Mouse (Mus musculus): Measurements from ENCODE around the gene Jph3. TPM values are rescaled to one million over a fixed set of nuclear protein-coding genes. Genes with fewer than 3 reads are reported as not detected.

Gene Jph3
- polyA plus RNA-seq, 1 experiment from 2014 or later, result 106 TPM

GRCm38 (mm10) chr8:121828376-121829023 lies 99.1 kb downstream of the Jph3 start:
- H3K27me3 ChIP-seq (ENCODE audit: control insufficient read depth, insufficient read depth, low read depth, low read length), result no peaks in the 10 kb centered on the region
- H3K9ac ChIP-seq (ENCODE audit: low read depth, low read length), result peak overlapping the region; percentile 82
- peaks cover 17% of the 10 kb centered on the region for H3K4me1 ChIP-seq (ENCODE audit: control insufficient read depth, insufficient read depth, low read length)
- no peaks in the 10 kb centered on the region for H3K9me3 ChIP-seq (replicated peaks; ENCODE audit: control insufficient read depth, low read length, poor library complexity, severe bottlenecking)
- no peak for ATAC-seq
- no peaks in the 10 kb centered on the region for H3K36me3 ChIP-seq (ENCODE audit: control insufficient read depth, insufficient read depth, low read length)
- 40% methylated on average over 10 of the region's 10 CpGs for WGBS
- H3K4me2 ChIP-seq (ENCODE audit: low read length), result peak overlapping the region; percentile 97
- H3K27ac ChIP-seq (ENCODE audit: low read length), result no peak overlapping the region
- peak overlapping the region; percentile 93 for H3K4me3 ChIP-seq (ENCODE audit: low read depth, low read length)

- Histone ChIP-seq H3K27me3 (ENCODE audit: control insufficient read depth, insufficient read depth, low read depth, low read length) (no peaks in the 10 kb centered on the region), H3K4me2 (ENCODE audit: low read length) (peak within 1 kb of the TSS; percentile 97), H3K4me1 (ENCODE audit: control insufficient read depth, insufficient read depth, low read length) (peaks cover 17% of the 10 kb centered on the region), H3K36me3 (ENCODE audit: control insufficient read depth, insufficient read depth, low read length) (no peaks in the 10 kb centered on the region), H3K9me3 (replicated peaks; ENCODE audit: control insufficient read depth, low read length, poor library complexity, severe bottlenecking) (no peaks in the 10 kb centered on the region), H3K27ac (ENCODE audit: low read length) (peak within 1 kb of the TSS; percentile 83), H3K9ac (ENCODE audit: low read depth, low read length) (peak within 1 kb of the TSS; percentile 82), H3K4me3 (ENCODE audit: low read depth, low read length) (peak within 1 kb of the TSS; percentile 93)
- under 1% methylated on average over 54 of the region's 68 CpGs for WGBS
- ATAC-seq, result peak; percentile 98
These were observed 99.8 kb downstream of the Jph3 start, which contains the start of gene Klhdc4 for GRCm38 (mm10) chr8:121829048-121829776. Klhdc4 (minus strand) TSS chr8:121829569.

- Histone ChIP-seq H3K27me3 (ENCODE audit: control insufficient read depth, insufficient read depth, low read depth, low read length) (no peaks in the 10 kb centered on the region), H3K36me3 (ENCODE audit: control insufficient read depth, insufficient read depth, low read length) (no peaks in the 10 kb centered on the region), H3K4me2 (ENCODE audit: low read length) (peak overlapping the region; percentile 74), H3K9ac (ENCODE audit: low read depth, low read length) (peak overlapping the region; percentile 82), H3K9me3 (replicated peaks; ENCODE audit: control insufficient read depth, low read length, poor library complexity, severe bottlenecking) (no peaks in the 10 kb centered on the region), H3K27ac (ENCODE audit: low read length) (peak overlapping the region; percentile 83), H3K4me3 (ENCODE audit: low read depth, low read length) (peak overlapping the region; percentile 93), H3K4me1 (ENCODE audit: control insufficient read depth, insufficient read depth, low read length) (peaks cover 17% of the 10 kb centered on the region)
- 15% methylated on average over 18 of the region's 18 CpGs for WGBS
- ATAC-seq, result peak; percentile 84
These were observed 100.4 kb downstream of the Jph3 start for GRCm38 (mm10) chr8:121829777-121830362.

DNA sequence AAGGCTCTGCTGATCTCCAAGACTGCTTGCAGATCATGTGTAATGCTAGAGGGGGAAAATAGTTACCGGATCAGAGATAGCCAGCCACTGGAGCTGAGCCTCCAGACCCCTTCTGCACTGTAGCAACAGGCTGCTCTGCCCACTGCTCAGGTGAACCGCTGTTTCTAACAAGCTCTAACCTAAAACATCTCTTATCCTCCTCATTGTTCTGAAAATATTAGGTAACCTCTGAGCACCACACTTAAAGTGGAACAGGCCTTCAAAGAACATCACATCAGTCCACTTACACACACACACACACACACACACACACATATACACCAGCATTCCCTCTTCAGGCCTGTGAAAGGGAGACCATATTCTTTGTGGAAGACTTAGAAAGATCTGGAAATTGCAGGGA lies 102.6 kb downstream of the Jph3 start:
- ATAC-seq, result no peak
- no peak overlapping the region for H3K4me3 ChIP-seq (ENCODE audit: low read depth, low read length)
- H3K9ac ChIP-seq (ENCODE audit: low read depth, low read length), result no peak overlapping the region
- no peak overlapping the region for H3K4me2 ChIP-seq (ENCODE audit: low read length)
- no peaks in the 10 kb centered on the region for H3K9me3 ChIP-seq (replicated peaks; ENCODE audit: control insufficient read depth, low read length, poor library complexity, severe bottlenecking)
- H3K27ac ChIP-seq (ENCODE audit: low read length), result no peak overlapping the region
- H3K4me1 ChIP-seq (ENCODE audit: control insufficient read depth, insufficient read depth, low read length), result peaks cover 17% of the 10 kb centered on the region
- H3K27me3 ChIP-seq (ENCODE audit: control insufficient read depth, insufficient read depth, low read depth, low read length), result no peaks in the 10 kb centered on the region
- no peaks in the 10 kb centered on the region for H3K36me3 ChIP-seq (ENCODE audit: control insufficient read depth, insufficient read depth, low read length)
- 73% methylated on average over 2 of the region's 2 CpGs for WGBS

DNA sequence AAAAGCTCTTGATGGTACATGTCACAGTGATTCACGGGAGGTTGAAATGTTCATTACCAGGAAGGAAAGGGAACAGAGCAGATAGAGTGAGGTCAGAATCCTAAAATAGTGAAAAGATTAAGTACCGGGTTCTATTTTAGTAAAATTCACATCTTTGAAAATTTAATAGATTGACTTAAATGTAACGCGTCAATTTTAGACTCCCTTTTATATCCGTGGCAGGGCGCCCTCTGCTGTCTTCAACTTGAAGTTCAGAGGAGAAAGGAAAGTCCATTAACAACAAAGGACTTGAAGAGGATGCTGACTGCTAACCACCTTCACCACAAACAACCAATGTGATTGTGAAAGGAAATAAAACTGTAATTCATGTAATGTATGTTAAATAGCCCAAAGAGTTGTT lies 103.1 kb downstream of the Jph3 start:
- Histone ChIP-seq H3K27ac (ENCODE audit: low read length) (no peak overlapping the region), H3K4me3 (ENCODE audit: low read depth, low read length) (no peak overlapping the region), H3K9ac (ENCODE audit: low read depth, low read length) (no peak overlapping the region), H3K9me3 (replicated peaks; ENCODE audit: control insufficient read depth, low read length, poor library complexity, severe bottlenecking) (no peaks in the 10 kb centered on the region), H3K27me3 (ENCODE audit: control insufficient read depth, insufficient read depth, low read depth, low read length) (no peaks in the 10 kb centered on the region), H3K4me2 (ENCODE audit: low read length) (0 out of 2 replicates have a peak overlapping the region, but pooled peaks have one; percentile 9), H3K4me1 (ENCODE audit: control insufficient read depth, insufficient read depth, low read length) (peaks cover 17% of the 10 kb centered on the region), H3K36me3 (ENCODE audit: control insufficient read depth, insufficient read depth, low read length) (no peaks in the 10 kb centered on the region)
- ATAC-seq, result no peak
- WGBS, result 14% methylated on average over 6 of the region's 6 CpGs

DNA sequence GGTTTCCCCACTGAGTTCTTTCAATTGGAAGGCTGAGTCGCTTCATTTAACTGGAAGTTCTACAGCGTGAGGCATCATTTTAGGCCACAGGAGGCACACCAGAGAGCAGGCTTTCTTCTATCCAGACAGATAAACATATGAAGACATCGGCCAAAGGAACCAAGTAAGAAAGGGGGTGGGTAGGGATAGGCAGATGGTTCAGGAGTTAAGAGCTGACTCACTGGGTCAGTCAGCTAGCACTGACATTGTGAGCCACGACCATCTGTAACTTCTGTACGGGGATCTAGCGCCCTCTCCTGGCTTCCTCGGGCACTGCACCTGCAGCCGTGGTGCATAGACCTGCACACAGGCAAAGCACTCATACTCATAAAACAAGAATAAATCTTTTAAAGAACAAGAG lies 111.8 kb downstream of the Jph3 start:
- H3K36me3 ChIP-seq (ENCODE audit: control insufficient read depth, insufficient read depth, low read length), result no peaks in the 10 kb centered on the region
- 45% methylated on average over 8 of the region's 8 CpGs for WGBS
- no peaks in the 10 kb centered on the region for H3K4me1 ChIP-seq (ENCODE audit: control insufficient read depth, insufficient read depth, low read length)
- H3K9me3 ChIP-seq (replicated peaks; ENCODE audit: control insufficient read depth, low read length, poor library complexity, severe bottlenecking), result no peaks in the 10 kb centered on the region
- H3K27ac ChIP-seq (ENCODE audit: low read length), result no peak overlapping the region
- no peak overlapping the region for H3K4me2 ChIP-seq (ENCODE audit: low read length)
- no peaks in the 10 kb centered on the region for H3K27me3 ChIP-seq (ENCODE audit: control insufficient read depth, insufficient read depth, low read depth, low read length)
- H3K9ac ChIP-seq (ENCODE audit: low read depth, low read length), result no peak overlapping the region
- ATAC-seq, result no peak
- H3K4me3 ChIP-seq (ENCODE audit: low read depth, low read length), result no peak overlapping the region

GRCm38 (mm10) chr8:121842064-121842955 lies 112.9 kb downstream of the Jph3 start:
- Histone ChIP-seq H3K4me3 (ENCODE audit: low read depth, low read length) (no peak overlapping the region), H3K27ac (ENCODE audit: low read length) (no peak overlapping the region), H3K9me3 (replicated peaks; ENCODE audit: control insufficient read depth, low read length, poor library complexity, severe bottlenecking) (no peaks in the 10 kb centered on the region), H3K36me3 (ENCODE audit: control insufficient read depth, insufficient read depth, low read length) (no peaks in the 10 kb centered on the region), H3K27me3 (ENCODE audit: control insufficient read depth, insufficient read depth, low read depth, low read length) (no peaks in the 10 kb centered on the region), H3K4me2 (ENCODE audit: low read length) (no peak overlapping the region), H3K4me1 (ENCODE audit: control insufficient read depth, insufficient read depth, low read length) (no peaks in the 10 kb centered on the region), H3K9ac (ENCODE audit: low read depth, low read length) (no peak overlapping the region)
- ATAC-seq, result no peak
- WGBS, result 91% methylated on average over 8 of the region's 8 CpGs

- Histone ChIP-seq H3K4me1 (ENCODE audit: control insufficient read depth, insufficient read depth, low read length) (no peaks in the 10 kb centered on the region), H3K27me3 (ENCODE audit: control insufficient read depth, insufficient read depth, low read depth, low read length) (no peaks in the 10 kb centered on the region), H3K4me3 (ENCODE audit: low read depth, low read length) (no peak overlapping the region), H3K27ac (ENCODE audit: low read length) (no peak overlapping the region), H3K4me2 (ENCODE audit: low read length) (no peak overlapping the region), H3K9ac (ENCODE audit: low read depth, low read length) (no peak overlapping the region), H3K36me3 (ENCODE audit: control insufficient read depth, insufficient read depth, low read length) (no peaks in the 10 kb centered on the region), H3K9me3 (replicated peaks; ENCODE audit: control insufficient read depth, low read length, poor library complexity, severe bottlenecking) (no peaks in the 10 kb centered on the region)
- 70% methylated on average over 3 of the region's 3 CpGs for WGBS
- ATAC-seq, result no peak
These were observed 113.8 kb downstream of the Jph3 start for GRCm38 (mm10) chr8:121843184-121843733.
